Mouse (Mus musculus) cerebellum, adult (tissue): ENCODE measurements around the gene Tomm6.

Experiments used
- ATAC-seq: cut with Nextera tagmentation; 2 replicates; pipeline ENCODE4 v1.9.2; 2017; ENCODE audit warnings: mild to moderate bottlenecking, moderate library complexity, mixed read lengths; ENCODE audit not compliant: insufficient number of reproducible peaks, low FRiP score, low TSS enrichment

The Tomm6 gene

DNA sequence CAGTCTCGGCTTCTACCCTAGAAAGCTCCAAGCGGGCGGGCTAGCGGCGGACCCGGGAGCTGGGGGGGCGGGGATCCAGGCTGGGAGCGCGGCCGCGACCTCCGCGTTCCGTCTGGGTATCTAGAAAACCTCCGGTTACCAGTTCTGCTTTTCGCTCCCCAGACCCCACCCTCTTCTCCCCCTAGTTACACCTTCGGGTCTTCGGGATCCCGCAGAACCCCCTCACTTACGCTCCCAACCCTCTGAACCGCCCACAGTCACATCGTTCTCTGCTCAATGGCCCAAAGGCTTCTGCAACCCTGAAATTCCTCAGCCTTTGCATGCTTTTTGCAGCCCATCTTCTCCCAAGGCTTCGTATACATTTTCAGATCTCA is 7.1 kb upstream of the Tomm6 start:
- no peak; the same call in 1 of the 2 replicates for ATAC-seq

DNA sequence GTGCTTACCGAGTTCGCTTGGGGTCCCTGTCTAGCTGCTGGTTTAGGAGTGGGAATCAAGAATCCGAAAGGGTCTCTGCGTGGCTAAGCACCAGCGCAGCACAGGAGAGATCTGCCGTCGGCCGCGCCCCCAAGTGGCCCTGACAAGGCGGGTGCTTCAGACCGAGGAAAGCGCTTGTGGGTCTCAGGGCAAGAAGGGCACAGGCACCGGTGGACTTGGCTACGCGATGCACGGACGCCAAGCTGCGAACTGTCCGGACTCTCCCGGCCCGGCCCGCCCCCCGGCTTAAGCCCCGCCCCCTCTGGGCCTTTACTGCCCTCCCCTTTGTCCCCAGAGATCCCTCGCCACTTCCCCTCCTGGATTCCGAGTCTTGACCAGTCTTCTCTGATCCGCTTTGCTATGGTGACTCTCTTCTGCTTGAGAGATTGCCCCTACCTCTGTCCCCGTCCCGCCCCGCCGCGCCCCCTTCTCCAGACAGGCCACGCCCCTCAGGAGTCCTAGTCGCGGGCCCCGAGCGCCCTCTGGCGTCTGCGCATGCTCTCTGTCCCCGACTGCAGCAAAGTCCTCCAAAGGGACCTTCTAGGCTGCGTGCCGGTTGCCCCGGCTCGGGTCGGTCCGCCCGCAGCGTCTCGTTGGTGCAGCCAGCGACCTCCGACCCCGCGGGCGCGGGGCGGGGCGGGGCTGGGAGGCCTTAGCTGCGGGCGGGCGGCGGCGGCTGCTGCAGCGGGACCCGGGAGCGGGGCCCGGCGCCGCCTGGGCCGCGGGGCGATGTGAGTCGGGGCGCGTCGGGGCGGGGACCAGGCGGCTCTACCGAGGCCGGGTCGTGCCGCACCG is 6.5 kb upstream of the Tomm6 start, which contains the start of gene Prickle4:
Gene Prickle4 (minus strand): TSS at position 234 of the 834 bp plus-strand sequence.
- peak; percentile 87 for ATAC-seq

DNA sequence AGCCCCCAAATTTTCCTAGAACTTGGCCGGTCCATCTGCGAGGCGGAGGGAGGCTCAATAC is 6.1 kb upstream of the Tomm6 start, which contains the start of gene Gm21981:
Gene Gm21981 (minus strand): TSS at position 14 of the 61 bp plus-strand sequence.
- no peak for ATAC-seq

DNA sequence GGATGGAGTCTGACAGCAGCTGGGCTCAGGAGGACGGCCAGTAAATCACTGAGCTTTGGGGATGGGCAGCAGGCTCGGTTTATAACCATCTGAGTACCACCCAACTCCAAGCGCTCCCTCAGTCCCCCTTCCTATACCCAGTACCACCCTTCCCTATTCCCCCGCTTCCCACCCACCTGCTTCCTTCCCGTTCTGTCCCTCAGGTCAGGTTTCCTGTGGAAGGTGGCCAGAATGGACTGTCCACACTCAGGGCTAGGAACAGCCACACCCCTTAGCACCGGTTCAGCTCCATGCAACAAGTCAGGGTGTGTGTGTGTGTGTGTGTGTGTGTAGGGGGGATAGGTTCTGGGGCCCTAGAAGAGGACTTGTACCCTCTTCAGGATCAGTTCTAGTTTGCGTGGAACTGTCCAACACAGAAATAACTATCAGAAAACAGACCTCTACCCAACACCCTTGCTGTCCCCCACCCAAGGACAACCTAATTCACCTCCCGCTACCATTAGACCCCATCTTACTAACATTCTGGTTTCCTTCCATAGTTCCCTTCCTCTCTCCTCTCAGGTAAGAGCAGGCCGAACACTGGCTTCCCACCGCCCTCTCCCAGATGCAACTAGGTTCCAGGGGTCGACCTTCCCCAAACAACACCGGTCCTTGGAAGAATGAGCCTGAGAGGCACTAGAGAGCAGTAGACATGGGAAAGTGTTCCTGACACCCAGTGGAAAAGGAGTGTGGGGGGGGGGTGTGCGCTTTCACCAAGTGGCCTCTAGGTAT is 5.7 kb upstream of the Tomm6 start:
- ATAC-seq, result no peak

DNA sequence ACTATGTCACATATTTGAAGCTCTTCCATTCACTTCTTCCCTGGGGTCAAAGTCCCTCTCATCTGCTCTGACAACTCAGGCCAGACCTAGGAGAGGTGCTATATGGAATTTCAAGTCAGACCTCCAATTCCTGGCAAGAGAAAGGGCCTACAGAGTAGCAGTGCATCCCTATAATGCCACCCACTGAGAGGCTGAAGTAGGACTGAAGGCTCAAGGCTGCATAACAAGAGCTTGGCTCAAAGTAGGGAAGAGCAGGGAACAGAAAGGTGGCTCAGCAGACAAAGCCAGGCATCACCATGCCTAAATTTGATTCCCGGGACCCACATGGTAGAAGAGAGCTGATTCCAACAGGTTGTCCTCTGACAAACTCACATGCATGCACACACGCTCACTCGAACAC is 3.5 kb upstream of the Tomm6 start:
- ATAC-seq, result no peak

DNA sequence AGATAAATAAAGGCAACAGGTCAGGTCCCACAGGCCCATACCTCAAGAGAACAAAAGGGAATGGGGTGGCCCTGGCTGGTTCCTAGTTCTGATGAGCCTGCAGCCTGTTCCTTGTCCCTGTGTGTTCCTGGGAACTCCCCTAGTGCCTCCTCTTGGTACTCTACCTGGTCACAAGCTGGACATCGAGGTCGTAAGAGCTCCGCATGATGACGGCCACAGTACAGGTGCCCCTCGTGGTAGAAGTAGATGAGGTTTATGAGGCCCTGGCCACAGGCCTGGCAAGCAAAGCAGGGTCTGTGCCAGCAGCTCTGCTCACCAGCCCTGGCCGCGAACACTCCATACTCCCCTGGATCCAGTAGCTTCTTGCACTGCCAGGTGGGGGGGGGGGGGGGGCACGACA is 1.7 kb upstream of the Tomm6 start:
- no peak for ATAC-seq

DNA sequence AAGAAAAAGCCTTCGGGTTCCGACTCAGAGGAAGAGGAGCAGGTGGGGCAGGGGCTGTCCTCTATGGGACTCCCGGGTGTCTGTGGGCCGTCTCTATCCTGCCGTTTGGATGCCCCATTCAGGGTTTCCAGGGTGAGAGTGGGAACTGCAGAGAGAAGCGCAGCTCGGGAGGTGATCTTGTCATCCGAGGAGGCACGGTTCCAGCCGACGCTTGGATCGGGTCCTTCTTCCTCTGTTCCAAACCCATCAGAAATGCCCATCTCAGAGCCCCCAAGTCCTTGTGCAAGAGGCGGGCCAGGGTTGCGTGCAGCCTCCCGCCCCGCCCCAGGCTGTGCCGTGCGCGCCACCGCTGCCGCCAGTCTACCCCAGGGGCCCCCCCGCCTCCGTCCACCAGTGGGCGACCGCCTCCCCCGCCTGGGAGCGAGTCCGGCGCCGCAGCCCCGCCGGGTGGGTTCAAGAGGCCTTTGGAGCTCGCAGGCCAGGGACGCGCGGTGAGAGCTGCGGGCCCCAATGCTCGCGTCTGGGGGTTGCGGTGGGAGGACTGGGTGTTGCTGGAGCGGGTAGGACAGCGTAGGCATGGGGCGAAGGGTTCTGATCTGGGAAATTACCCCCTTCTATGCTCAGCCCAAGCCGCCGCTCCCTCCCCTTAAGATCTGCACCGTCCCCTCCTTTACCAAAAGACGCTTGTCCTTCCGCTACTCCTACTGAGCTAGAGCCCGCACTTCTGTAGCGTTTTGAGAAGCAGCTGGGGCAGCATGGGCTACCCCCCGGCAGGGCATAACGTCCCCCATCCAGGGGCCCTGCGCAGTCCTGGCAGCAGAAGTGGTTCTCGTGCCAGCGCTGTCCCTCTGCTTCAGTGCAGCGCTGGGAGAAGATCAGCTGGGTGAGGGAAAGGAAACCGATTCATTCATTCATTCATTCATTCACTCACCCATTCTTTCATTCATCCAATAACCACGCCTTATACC is 706 bp upstream of the Tomm6 start, which contains the start of gene Frs3:
Gene Frs3 (plus strand): TSS at position 423 of the 968 bp plus-strand sequence.
- ATAC-seq, result peak; percentile 31; the same call in 1 of the 2 replicates

DNA sequence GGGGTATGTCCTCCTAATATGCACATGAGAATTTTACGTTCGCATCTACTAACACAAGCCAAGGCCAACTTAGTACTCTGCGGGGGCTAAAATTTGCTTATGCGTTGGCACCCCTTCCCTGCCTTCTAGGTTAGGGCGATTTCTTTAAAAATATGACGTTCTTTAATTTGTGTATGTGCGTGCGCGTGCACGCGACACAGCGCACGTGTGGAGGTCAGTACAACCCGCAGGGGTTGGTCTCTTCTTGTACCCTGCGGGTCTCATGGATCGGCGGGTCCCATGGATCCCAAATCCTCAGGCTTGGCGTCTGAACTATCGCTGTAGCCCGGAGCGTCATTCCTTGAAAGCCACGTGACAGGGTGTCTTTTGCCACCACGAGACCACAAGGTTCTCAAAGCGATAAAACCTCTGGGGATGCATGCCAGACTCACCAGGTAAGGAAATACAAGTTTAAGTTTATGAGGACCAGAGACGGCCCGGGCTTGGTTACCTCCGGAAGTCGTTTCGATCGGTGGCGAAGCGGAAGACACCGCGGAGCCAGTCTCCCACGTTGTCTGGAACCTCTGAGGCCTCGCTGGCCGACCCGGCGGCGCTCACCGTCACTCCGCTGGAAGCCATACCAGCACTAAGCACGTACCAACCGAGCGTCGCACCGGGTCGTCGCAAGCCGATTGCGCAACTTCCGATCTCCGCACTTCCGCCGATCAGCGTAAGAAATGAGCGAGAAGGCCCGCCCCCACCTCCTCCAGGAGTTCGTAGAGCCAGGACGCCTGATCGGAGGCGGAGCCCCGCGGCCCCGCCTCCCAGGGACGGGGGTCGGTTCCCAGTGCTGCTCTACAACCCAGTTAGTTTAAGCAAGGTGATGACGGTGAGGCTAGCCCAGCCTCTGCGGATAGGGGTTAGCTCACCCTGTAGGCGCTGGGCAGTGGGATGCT is 510 bp downstream of the Tomm6 start:
- ATAC-seq, result peak; percentile 66

DNA sequence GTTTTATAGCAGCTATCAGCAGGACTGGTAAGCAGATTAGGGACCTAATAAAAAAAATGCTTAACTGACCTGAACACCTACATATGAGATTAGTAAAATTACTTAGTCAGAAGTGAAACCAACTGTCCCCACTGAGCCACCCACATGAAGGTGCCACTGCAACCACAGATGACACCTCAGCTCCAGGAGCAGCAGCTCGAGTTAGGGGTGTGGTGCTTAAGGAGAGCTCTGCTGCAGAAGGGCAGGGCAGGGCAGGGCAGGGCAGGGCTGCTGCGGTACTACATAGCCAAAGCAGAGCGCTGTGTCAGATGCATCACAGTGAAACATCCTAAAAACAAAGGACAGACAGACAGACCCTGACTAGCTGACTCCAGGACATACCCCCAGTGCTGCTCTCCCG is 5.3 kb downstream of the Tomm6 start:
- no peak for ATAC-seq

DNA sequence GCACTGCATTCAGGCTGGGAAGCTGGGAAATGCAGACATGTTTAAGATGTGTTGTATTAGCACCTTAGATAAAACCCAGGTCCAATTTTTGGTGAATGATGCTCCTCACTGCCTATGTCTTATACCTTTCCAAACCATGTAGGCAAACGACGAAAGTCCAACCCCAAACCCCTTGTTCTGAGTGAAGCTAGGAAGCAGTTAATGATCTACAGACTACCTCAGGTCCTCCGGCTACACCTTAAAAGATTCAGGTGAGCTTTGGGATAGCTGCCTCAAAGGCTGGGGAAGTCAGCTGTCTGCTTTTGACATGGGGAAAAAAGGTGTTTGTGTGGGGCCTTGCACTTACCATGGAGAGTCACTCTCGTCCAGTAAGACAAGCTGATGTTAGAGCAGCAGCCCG is 9.5 kb downstream of the Tomm6 start:
- no peak for ATAC-seq

DNA sequence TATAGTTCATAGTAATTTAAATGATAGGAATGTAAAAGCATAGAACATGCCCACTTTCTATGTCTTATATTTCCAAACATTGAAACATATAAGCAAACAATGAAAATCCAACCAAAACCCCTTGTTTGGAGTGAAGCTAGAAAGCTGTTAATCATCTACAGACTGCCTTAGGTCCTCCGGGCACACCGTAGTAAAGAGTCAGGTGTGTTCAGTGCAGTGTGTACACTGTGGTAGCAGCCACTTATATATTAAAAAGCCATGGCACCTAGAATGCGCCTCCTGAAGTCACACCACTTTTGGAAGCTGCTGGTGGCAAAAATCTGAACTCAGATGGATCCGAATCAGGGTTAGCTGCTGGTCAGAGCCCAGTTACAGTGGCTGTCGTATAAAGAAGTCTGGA is 9.9 kb downstream of the Tomm6 start:
- no peak for ATAC-seq

DNA sequence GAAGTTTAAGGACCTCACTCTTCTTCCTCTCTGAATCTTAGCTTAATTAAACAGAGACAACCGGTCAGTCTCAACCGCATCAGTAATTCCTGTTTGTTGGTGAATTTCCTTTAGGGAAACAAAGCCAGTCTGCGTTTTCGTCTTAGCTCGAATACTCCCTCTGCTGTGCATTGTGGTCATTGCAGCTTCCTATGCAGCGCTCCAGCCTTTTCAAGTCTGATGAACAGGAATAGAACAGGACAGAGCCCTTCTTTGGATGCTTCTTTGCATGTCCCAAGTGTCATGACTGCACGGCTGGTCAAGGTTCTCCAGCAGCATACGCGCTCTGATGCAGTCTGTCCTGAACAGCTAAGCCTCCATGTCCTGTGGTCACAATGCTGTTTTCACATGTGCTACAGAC is 11.6 kb downstream of the Tomm6 start:
- peak; percentile 22; the same call in 1 of the 2 replicates for ATAC-seq

DNA sequence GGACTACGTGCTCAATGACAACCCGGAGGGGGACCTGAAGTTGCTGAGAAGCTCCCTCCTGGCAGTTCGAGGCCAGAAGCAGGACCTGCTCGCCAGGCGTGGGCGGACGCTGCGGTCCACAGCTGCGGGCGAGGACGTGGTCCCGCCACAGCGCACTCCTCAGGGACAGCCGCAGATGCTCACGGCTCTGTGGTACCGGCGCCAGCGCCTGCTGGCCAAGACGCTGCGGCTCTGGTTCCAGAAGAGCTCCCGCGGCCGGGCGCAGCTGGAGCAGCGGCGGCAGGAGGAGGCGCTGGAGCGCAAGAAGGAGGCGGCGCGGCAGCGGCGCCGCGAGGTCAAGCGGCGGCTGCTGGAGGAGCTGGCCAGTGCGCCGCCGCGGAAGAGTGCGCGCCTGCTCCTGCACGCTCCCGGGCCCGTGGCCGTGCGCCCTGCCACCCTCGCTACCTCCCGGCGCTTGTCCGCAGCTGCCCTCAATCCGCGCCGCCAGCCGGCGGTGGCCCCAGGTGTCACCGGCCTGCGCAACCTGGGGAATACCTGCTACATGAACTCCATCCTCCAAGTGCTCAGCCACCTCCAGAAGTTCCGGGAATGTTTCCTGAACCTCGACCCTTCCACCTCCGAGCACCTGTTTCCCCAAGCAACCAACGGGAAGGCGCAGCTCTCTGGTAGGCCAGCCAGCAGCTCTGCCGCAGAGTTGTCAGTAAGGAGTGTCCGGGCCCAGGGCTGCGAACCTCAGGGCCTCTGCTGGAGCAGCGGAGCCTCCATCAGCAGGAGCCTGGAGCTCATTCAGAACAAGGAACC is 15.7 kb downstream of the Tomm6 start:
- peak; percentile 66; the same call in 1 of the 2 replicates for ATAC-seq

DNA sequence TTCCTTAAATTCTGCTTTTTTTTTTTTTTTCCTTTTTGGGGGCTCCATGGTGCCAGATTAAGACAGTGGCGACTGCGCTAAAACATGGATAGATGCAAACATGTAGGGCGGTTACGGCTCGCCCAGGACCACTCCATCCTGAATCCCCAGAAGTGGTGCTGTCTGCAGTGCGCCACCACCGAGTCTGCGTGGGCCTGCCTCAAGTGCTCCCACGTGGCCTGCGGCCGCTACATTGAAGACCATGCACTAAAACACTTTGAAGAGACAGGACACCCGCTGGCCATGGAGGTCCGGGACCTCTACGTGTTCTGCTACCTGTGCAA is 16.2 kb downstream of the Tomm6 start:
- ATAC-seq, result 0 out of 2 replicates have a peak, but pooled peaks have one; percentile 10

DNA sequence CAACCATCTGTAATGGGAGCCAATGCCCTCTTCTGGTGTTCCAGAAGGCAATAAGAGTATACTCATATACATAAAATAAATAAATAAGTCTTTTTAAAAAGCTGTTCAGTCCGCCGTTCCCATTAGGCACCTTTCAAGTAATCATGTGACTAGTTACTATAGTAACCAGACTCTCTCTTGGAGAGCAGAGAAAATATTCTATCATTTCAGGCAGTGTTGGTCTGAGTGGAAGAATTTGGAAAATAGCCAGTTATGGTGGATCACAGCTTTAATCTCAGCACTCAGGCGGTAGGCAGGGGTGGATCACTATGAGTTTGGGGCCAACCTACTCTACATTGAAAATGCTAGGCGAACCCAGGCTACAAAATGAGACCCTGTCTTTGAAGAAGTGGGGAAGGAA is 19.0 kb downstream of the Tomm6 start:
- ATAC-seq, result no peak

DNA sequence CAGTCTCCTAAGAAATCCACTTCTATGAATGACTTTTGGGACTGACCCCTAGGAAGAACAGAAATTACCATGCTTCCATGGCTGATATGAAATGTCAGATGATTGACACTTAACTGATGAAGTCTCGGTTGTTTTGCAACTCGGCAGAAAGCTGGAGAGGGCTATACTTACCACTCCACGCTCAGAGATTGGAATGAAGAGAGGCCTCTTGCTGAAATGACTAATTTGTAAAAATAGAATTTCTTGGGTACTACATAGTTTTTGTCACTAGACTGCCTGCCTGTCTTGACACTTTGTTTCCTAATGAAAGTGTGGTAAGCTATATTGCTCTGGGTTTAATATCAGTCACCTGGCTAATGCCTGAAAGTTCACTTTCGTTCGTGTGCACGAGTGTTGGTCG is 23.7 kb downstream of the Tomm6 start:
- ATAC-seq, result no peak

DNA sequence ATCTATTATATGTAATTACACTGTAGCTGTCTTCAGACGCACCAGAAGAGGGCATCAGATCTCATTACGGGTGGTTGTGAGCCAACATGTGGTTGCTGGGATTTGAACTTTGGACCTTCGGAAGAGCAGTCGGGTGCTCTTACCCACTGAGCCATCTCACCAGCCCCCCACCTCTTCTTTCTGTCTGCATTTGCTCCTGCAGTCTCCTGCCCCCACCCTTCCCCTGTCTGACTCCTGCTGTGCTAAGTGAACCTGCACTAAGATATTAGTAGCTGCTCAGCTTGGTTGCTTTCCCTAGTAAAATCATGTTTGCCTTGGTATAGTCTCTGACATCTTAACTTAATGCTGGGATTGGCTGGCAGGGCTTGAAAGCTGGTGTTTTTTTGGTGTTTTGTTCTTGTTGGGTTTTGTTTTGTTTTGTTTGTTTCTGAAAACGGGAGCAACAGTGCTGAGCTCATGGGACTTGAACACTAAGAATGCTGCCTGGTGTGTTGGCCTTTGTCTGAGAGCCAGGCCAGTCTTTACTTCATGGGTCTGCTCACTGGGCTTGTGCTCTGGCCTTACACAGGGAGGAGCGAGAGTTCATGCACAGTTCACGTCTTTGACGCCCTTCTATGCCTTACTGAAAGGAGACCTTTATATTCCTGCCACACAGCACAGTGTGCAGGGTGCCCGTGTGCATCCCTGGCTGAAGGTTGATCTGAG is 25.0 kb downstream of the Tomm6 start:
- ATAC-seq, result no peak

DNA sequence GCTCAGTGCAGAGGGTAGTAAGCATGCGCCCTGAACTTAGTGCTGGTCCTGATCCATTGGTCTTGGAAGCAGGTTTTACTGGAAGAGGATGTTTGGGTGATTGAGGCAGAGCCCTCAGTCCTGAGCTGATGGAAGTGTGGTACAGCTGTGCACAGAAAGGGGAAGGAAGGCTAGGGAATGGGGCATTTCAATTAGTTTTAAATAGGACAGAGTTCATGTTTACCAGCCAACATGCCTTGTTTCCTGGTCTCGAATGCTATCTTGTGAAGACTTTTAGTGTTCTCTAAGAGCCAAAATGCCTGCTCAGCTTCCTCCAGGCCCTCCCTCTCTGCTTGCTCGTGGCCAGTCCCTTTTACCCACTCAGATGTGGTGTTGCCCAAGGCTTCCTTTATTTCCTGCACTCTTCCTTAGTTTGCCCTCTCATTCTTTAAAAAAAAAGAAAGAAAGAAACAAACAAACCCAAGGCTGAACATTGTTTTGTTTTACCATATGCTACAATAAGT is 29.4 kb downstream of the Tomm6 start:
- no peak for ATAC-seq
